Mouse (Mus musculus) ES-E14 (cell line): ENCODE measurements at regions not wholly inside any gene's neighbourhood (a gene's known extent, or its start where the extent isn't known, plus 50 kb on each side); places are given as distances from the start of the nearest gene placed in this dataset.

ENCODE experiments used
- DNase-seq: peaks from one replicate; pipeline ENCODE4 v3.0.0-alpha.2; 2013; ENCODE audit warnings: low read depth, low spot score
- H3K27ac ChIP-seq: 2 replicates; pipeline ENCODE4 v1.5.1; 2012; ENCODE audit warnings: low read depth, mild to moderate bottlenecking, low read length, moderate library complexity, mixed read lengths; ENCODE audit not compliant: poor library complexity, insufficient read depth, severe bottlenecking
- H3K36me3 ChIP-seq: 2 replicates; pipeline ENCODE4 v1.6.1; 2012; ENCODE audit warnings: mild to moderate bottlenecking, low read length, moderate library complexity, mixed read lengths; ENCODE audit not compliant: control insufficient read depth, poor library complexity, insufficient read depth, severe bottlenecking
- H3K4me1 ChIP-seq, 2 experiments: fragments of 150-350 bp in 1 of 2; sonication (generic) in 1 of 2; 2 replicates each; pipeline ENCODE4 v1.6.1; 2012; ENCODE audit warnings: low read length in 2 of 2, mild to moderate bottlenecking in 1 of 2, mixed read lengths in 1 of 2; ENCODE audit not compliant: control insufficient read depth in 2 of 2, insufficient read depth in 2 of 2, poor library complexity in 1 of 2
- H3K4me3 ChIP-seq, 2 experiments: fragments of 150-350 bp in 1 of 2; sonication (generic) in 1 of 2; 2 replicates each; pipeline ENCODE4 v1.5.1; 2012; ENCODE audit warnings: low read length in 2 of 2, low read depth in 1 of 2, mild to moderate bottlenecking in 1 of 2, mixed read lengths in 1 of 2; ENCODE audit not compliant: insufficient read depth in 1 of 2, poor library complexity in 1 of 2, severe bottlenecking in 1 of 2
- H3K9ac ChIP-seq: 2 replicates; pipeline ENCODE4 v1.6.1; 2012; ENCODE audit warnings: low read depth, mild to moderate bottlenecking, low read length, mixed read lengths; ENCODE audit not compliant: poor library complexity, insufficient read depth, severe bottlenecking
- H3K9me3 ChIP-seq: fragments of 150-350 bp; sonication (generic); 2 replicates; pipeline ENCODE4 v1.6.1; 2012; ENCODE audit warnings: low read depth, mild to moderate bottlenecking, low read length; ENCODE audit not compliant: control insufficient read depth, insufficient read depth
- CHD2 ChIP-seq: IDR thresholded peaks from 2 replicates; pipeline ENCODE4 v1.6.1; 2014; ENCODE audit warnings: mild to moderate bottlenecking, low read depth, low read length, inconsistent platforms
- HCFC1 ChIP-seq: IDR thresholded peaks from 2 replicates; pipeline ENCODE4 v1.6.1; 2012; ENCODE audit warnings: low read length, inconsistent platforms, borderline replicate concordance; ENCODE audit not compliant: insufficient read depth
- MAFK ChIP-seq: IDR thresholded peaks from 2 replicates; pipeline ENCODE4 v1.6.1; 2014; ENCODE audit warnings: mild to moderate bottlenecking, low read depth, low read length, inconsistent platforms; ENCODE audit not compliant: insufficient read depth
- ZC3H11A ChIP-seq: IDR thresholded peaks from 2 replicates; pipeline ENCODE4 v1.6.1; 2012; ENCODE audit warnings: low read depth, mild to moderate bottlenecking, inconsistent platforms, low read length, borderline replicate concordance
- ZNF384 ChIP-seq: IDR thresholded peaks from 2 replicates; pipeline ENCODE4 v1.6.1; 2012; ENCODE audit warnings: low read depth, low read length, inconsistent platforms
- in situ Hi-C, 2 experiments: fragments of 600-800 bp; cut with MboI; formaldehyde crosslinking; loops; one replicate each; pipeline ENCODE4 v1.15.1; 2025; ENCODE audit warnings: low sequenced_read_pairs in 2 of 2, inconsistent platforms in 1 of 2; ENCODE audit not compliant: unreplicated experiment in 2 of 2

DNA sequence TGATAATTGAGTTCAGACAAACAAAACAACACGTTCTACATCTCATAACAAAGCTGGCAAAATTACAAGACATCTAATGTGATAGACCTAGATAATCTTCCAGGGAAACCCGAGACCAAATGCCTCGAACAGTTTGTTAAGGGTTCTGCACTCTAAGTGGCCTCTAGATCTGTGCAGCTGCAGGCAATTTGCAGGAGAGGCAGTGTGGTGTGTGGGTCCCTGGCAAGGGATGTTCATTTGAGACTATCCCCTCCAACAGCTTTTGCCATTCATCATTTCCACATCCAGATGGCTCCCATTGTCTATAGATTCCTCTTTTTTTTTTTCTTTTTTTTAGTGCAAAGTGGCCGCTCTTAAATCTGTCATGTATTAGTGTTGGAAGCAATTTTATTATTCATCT lies 80.3 kb upstream of the Ccng1 start:
- H3K36me3 ChIP-seq: no peaks in the 10 kb centered on the region
- no peak overlapping the region for H3K9ac ChIP-seq
- H3K4me3 ChIP-seq: no peak overlapping the region
- in situ Hi-C loops: no loop called here
- no peak for DNase-seq
- no peak overlapping the region for H3K27ac ChIP-seq
- no peaks in the 10 kb centered on the region for H3K9me3 ChIP-seq
- TF ChIP-seq MAFK: no peak
- no peak for TF ChIP-seq CHD2
- no peak for TF ChIP-seq ZNF384
- TF ChIP-seq ZC3H11A: no peak
- TF ChIP-seq HCFC1: no peak
- no peaks in the 10 kb centered on the region for H3K4me1 ChIP-seq
